ENCODE assay signal across 8 mouse cellular contexts in genomic region chr1:182895698-182896097, GRCm38 (mm10). TPM values are rescaled to one million over a fixed set of nuclear protein-coding genes. Genes with fewer than 3 reads are reported as not detected.
DNase-seq lines count a peak whose midpoint lies in the region; ATAC-seq lines count a peak whose summit lies in the region.

No protein-coding gene starts in this region.

- H3K9me3 ChIP-seq in hindbrain, embryonic 10.5 days = no peaks in the 10 kb centered on the region
- no peaks in the 10 kb centered on the region for H3K9me3 ChIP-seq in hindbrain, embryonic 12.5 days (replicated peaks)

- no peaks in the 10 kb centered on the region for H3K27me3 ChIP-seq in hindbrain, embryonic 10.5 days (ENCODE audit: insufficient read depth, poor library complexity, severe bottlenecking)
- H3K27me3 ChIP-seq in hindbrain, embryonic 12.5 days = no peaks in the 10 kb centered on the region

- H3K36me3 ChIP-seq in hindbrain, embryonic 10.5 days = peaks cover 6% of the 10 kb centered on the region; the same call in 1 of the 2 replicates
- peaks cover 5% of the 10 kb centered on the region for H3K36me3 ChIP-seq in hindbrain, embryonic 12.5 days

- H3K4me2 ChIP-seq in hindbrain, embryonic 12.5 days (replicated peaks) = no peak overlapping the region

- no peak for ATAC-seq in hindbrain, embryonic 12.5 days (ENCODE audit: low FRiP score)

- H3K4me1 ChIP-seq in hindbrain, embryonic 10.5 days (replicated peaks) = peaks cover 11% of the 10 kb centered on the region
- H3K4me1 ChIP-seq in hindbrain, embryonic 12.5 days = peaks cover 15% of the 10 kb centered on the region

- H3K4me3 ChIP-seq in hindbrain, embryonic 10.5 days = no peak overlapping the region
- H3K4me3 ChIP-seq in hindbrain, embryonic 12.5 days = no peak overlapping the region

- H3K27ac ChIP-seq in hindbrain, embryonic 10.5 days = no peak overlapping the region
- no peak overlapping the region for H3K27ac ChIP-seq in hindbrain, embryonic 12.5 days

- 71% methylated on average over 9 of the region's 9 CpGs for WGBS in hindbrain, embryonic 10.5 days
- 72% methylated on average over 9 of the region's 9 CpGs for WGBS in hindbrain, embryonic 12.5 days

- H3K9ac ChIP-seq in hindbrain, embryonic 12.5 days = no peak overlapping the region

- peak; percentile 43 for DNase-seq in hindbrain, embryonic 10.5 days (ENCODE audit: low spot score)
- DNase-seq in CD8-positive naive resting alpha-beta T cell, adult 2 months (ENCODE audit: low read depth in 2 of 2, low spot score in 2 of 2) = peak; percentile 7 to 21
- peak; percentile 71 for DNase-seq in brain, adult 2 months (ENCODE audit: low read depth, low spot score)
- DNase-seq in forelimb bud, embryonic 11.5 days (ENCODE audit: low read depth, low spot score) = peak; percentile 44
- DNase-seq in kidney, postnatal 4 days = peak; percentile 81
- peak; percentile 60 for DNase-seq in mesoderm, embryonic 11.5 days (ENCODE audit: low read depth, low spot score)
- peak; percentile 36 to 43 for DNase-seq in thymus, postnatal 36 days

RNA-seq across cellular contexts. Expression of gene Tlr5, which starts 58.9 kb away (rescaled TPM):
- polyA plus RNA-seq in hindbrain, embryonic 10.5 days (2016; fragmentation: Nextera tagmentation; extraction: Ambion mirVana) = 0.33 and 0.42 TPM in 2 replicates
- polyA plus RNA-seq in hindbrain, embryonic 12.5 days (2016; fragmentation: Nextera tagmentation; extraction: Ambion mirVana) = 0.23 and 0.56 TPM in 2 replicates

Comparison
In these comparisons a context has a peak if more than half of its experiments do, and no peak if none do; other contexts are left out.
1. DNase-seq: peak in every context shown above with its lines; median percentile 81 in kidney, postnatal 4 days; 71 in brain, adult 2 months; 60 in mesoderm, embryonic 11.5 days; 44 in forelimb bud, embryonic 11.5 days; 43 in hindbrain, embryonic 10.5 days; 40 in thymus, postnatal 36 days; 14 in CD8-positive naive resting alpha-beta T cell, adult 2 months.